Mouse (Mus musculus) T-helper 2 cell (primary cell): Measurements from ENCODE around the gene Slit3.

Experiments used
- in situ Hi-C: fragments of 300-600 bp; cut with MboI, MseI; formaldehyde crosslinking; loops from one replicate; pipeline ENCODE4 v1.15.1; 2025; ENCODE audit warnings: high pct_unique_total_duplicates

Gene Slit3

GRCm38 (mm10) chr11:35120894-35121610 lies at the start of gene Slit3:
Gene Slit3 (plus strand): TSS chr11:35121224.
- in situ Hi-C loops = loop anchor here (10.0 kb wide), 1 partner anchor 246 kb away; no protein-coding TSS in a partner anchor

DNA sequence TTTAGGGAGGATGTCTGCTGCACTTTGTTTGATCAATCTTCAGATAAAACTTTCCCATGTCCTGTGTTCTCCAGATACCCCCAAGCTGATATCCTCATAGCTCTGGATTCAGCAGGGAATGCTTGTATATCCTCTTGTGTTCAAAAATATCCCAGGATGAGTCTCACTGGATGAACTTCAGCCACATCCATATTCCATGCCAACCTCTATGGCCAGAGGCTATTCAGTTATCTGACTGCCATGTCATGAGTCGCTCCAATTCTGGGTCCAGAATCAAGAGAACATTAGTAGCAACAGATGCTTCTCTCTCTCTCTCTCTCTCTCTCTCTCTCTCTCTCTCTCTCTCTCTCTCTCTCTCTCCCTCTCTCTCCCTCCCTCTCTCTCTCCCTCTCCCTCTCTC lies 49.6 kb upstream of the Slit3 start:
- in situ Hi-C loops = no loop called here

GRCm38 (mm10) chr11:35075411-35075810 lies 45.6 kb upstream of the Slit3 start:
- in situ Hi-C loops = no loop called here

GRCm38 (mm10) chr11:35080451-35081125 lies 40.4 kb upstream of the Slit3 start:
- in situ Hi-C loops = no loop called here

- in situ Hi-C loops = no loop called here
These were observed 38.7 kb upstream of the Slit3 start for GRCm38 (mm10) chr11:35082297-35082696.

DNA sequence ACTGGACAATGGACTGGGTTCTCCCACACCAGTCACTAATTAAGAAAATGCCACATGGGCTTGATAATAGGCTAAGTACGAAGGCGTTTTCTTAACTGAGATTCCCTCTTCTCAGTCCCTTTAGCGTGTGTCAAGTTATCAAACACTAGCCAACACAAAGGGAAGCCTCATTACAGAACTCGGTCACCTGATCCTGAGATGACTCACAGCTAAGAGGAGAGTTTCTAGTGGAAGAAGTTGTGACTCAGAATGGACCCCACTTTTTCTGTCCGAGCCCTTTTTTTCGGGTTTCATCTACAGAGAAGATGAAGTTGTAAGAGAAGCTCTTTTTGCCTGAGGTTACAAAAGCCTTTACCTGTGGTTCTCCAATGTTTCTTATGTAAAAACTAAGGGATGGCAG lies 38.0 kb upstream of the Slit3 start:
- in situ Hi-C loops = no loop called here

DNA sequence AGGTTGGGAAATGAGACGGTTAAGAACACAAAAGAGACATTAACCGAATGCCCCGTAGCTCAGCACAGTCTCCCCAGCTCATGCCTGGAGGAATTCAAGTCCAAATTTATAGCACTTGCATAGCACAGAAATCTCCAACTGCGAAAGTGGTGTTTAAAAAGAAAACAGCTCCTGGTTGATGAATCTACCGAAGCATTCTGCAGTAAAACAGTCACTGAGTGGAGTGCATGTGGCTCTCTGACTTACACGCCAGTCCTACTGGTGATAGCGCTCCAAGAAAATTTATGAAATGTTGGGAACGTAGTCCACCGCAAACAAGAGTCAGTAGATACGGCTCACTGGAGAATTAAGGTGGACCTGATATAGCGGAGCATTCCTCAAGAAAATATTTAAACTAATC lies 35.7 kb upstream of the Slit3 start:
- in situ Hi-C loops = no loop called here

GRCm38 (mm10) chr11:35086029-35086428 lies 35.0 kb upstream of the Slit3 start:
- in situ Hi-C loops = no loop called here

DNA sequence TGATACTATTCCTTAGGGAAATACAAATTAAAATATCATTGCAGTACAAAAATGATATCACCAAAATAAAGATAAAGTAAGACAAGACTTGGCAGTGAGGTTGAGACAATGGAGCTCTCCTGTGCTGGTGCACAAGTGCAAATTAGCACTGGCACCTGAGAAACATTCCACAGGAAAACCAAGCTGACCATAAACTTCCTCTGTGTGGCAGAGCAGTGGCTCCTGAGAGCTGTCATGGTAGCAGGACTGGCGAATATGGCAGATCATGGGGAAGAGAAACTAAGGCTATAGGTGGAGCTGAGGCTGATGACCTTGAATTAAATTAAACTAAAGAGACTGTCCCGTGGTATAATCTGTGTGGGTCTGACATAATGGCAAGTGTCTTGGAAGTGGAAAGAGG lies 33.6 kb upstream of the Slit3 start:
- in situ Hi-C loops = no loop called here

DNA sequence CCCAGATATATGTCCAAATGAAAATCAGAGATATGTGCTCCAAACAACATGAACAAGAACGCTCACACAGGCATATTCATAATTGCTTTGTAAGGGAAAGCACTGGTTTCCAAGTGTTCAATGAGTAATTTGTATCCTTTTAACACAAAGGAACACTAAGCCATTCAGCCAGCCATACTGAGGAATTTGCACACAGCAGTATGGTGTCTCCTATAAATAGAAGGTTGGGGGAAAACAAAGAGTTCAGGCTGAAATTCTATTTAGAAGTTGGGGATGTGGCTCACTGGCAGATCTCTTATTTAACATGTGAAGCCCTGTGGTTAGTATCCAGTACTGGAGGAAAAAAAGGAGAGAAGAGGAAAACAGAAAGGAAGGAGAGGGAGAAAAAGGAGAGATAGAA lies 32.9 kb upstream of the Slit3 start:
- in situ Hi-C loops = no loop called here

DNA sequence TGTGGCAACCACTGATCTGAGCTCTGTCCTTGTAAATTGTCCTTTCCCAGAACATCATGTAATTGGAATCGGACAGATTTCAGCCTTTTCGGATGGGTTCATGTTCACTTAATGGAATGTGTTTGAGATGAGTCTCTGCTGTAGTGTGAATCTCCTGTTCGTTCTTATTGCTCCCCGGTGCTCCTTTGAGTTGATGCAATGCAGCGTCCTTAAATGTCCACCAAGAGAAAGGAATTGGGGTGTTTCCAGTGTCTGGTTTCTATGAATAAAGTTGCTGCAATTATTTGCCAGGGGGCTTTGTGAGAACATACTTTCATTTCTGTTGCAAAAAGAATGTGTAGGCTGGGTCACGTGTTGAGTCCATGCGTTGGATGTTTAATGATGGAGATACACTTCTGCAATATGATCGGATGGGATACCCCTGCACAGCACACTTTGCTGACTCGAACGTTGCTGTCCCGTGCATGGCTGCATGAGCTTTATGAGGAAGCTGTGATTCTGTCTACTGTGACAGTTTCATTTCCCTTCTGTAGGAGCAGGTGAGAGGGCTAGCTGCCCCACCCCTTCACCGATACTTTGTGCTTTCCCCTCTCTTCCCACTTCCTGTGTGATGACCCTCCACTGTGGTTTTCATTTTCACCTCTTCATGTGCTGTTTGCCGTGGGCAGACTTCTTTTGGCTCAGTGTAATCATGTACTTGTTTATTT lies 30.2 kb upstream of the Slit3 start:
- in situ Hi-C loops = no loop called here

DNA sequence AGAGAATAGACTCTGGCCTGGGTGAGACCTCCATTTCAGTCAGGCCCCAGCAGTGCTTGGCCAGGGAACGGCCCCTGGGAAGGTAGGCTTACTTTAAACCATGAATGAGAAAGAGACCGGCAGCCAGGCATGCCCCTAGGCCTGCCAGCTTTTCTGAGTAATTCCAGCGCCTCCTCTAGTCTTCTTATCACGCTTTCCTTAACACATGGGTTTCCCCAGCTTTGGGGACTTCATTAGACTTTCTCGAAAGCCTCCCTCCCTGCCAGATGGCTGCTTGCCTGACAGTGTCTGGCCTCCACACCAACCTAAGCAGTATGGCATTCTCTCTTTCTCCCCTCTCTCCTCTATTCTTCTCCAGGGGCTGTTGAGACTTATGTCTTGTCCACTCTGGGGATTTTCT lies 24.5 kb upstream of the Slit3 start:
- in situ Hi-C loops = no loop called here

GRCm38 (mm10) chr11:35109781-35110180 lies 11.2 kb upstream of the Slit3 start:
- in situ Hi-C loops = no loop called here

GRCm38 (mm10) chr11:35110784-35111183 lies 10.2 kb upstream of the Slit3 start:
- in situ Hi-C loops = no loop called here

DNA sequence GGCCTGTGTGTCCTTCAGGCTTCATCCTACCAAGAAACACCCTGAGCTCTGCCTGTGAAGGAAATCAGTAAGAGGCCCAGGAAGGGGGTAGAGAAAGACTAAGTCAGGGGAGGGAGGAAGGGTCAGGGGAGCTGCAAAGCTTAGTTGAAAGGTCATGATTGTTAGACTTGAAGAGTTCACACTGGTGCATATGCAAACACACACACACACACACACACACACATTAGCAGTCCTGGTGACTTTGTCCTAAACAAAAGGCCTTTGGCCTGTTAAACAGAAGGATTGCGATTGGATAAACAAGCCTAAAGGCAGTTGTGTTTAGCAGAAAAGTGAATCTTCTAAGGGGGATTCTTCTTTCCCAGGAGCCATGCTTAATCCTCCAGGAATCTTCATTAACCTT lies 7.7 kb upstream of the Slit3 start:
- in situ Hi-C loops = no loop called here

DNA sequence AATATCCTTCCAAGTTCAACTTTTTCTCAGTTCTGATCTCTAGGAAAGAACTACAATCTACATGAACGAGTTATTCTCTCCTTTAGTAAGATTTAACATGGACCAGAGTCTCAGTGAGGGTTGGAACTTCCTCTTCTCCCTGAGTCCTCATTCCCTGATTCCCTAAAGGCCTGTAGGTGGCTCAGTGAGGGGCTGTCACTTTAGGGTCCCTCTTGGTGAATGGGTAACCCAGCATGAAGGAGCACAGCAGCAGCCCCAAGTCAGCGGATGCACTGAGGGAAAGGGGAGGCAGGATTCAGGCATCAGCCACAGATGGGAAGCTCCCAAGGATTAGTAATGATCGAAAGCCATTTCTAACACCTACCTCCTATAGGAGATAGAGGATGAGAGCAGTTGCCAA lies 4.6 kb upstream of the Slit3 start:
- in situ Hi-C loops = no loop called here

DNA sequence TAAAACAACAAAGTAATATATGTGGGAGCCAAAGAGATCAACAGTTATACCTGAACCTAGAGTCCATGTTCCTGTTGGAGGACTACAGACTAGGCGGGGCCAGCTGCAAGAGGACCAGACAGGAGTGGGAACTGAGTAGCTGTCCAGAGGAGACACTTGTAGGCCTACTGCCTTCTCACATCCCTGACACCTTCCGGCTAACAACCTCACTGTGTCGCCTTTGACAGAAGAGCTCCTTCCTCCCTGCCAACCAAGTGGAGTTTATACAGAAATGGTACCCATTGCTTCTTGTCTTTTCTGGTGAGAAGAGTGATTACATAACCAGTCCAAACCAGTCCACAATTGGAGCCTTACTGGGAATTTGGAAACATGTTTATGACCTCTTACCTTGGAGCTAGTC lies 3.2 kb upstream of the Slit3 start:
- in situ Hi-C loops = no loop called here

DNA sequence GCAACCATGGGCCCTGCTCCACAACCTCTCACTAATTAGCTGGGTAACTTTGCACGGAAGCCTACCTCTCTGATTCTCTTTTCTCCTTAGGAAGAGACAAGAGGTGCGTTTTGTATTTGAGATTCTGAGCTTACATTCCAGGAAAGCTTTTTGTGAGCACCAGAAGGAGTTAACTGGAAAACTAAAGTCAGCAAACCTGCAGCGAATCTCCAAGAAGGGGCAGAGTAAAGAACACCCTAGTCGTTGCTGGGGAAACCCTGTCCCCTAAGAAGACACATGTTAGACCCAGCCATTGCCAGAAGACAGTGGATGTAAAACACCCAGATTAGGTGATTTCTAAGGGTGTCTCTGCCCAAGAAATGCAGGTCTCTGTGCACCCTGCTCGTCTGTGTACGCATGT lies 2.3 kb upstream of the Slit3 start:
- in situ Hi-C loops = no loop called here

- in situ Hi-C loops = no loop called here
These were observed 1.7 kb upstream of the Slit3 start for GRCm38 (mm10) chr11:35119360-35119759.

DNA sequence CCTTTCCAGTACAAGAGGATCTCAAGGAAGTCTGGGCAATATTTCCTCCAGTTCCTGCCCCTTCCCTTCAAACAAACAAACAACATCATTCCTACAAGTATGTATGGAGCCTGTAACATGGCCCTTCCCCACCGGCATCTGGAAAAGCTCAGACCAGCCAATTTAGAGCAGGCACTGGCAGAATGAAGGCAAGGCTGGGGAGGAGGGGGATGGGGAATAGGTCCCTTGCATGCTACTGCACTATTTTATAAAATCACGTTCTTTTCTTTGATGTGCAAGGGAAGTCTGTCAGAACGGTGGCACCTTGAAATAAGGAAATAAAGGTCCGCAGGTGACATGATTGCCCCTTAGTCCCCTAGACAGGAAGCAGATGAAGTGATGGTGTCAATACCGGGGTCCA lies 948 bp upstream of the Slit3 start:
- in situ Hi-C loops = loop anchor here (10.0 kb wide), 1 partner anchor 245 kb away; no protein-coding TSS in a partner anchor

DNA sequence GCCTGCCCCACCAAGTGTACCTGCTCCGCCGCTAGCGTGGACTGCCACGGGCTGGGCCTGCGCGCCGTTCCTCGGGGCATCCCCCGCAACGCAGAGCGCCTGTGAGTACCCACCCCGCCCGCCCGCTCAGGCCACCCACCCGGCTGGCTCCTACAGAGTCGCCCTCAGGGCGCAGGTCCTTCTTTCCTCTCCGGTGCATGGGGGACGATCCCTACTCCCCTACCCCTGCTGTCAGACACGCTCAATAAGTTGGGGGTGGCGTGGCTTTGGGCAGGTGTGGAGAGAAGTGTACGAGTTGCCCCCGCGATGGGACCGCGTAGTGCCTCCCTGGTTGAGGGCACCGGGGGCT lies 561 bp downstream of the Slit3 start:
- in situ Hi-C loops = loop anchor here (10.0 kb wide), 1 partner anchor 247 kb away; no protein-coding TSS in a partner anchor

DNA sequence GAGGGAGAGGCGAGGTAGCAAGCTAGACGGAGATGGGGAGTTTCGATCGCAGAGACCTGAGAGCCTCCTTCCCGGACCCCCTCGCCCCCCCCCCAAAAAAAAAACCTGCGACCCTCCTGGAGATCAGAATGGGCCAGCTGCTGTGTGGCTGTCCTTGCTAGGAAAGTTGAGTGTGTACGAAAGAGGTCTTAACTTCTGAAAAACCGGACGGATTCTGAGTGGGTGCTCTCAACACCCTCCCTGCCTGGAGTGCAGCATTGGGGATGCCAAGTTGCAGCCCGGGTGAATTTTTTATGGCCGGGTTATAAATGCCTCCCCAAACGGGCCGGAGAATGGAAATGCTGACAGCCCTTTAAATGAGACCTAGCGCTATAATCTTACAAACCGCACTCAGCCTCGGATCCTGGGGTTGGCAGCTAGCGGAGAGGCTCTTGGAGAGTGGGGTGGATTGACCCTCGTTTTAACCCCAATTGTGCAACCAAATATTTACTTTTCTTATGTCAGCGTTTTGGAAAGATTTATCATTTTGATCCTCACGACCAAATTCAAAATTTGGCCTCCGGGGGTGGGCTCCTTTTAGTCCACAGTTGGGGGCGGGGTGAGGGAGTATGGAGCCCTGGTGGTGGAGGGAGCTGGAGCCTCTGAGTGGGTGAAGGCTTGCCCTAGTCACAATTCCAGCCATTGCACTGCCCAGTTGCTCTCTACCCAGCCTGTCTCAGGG lies 1.2 kb downstream of the Slit3 start:
- in situ Hi-C loops = loop anchor here (10.0 kb wide), 1 partner anchor 247 kb away; no protein-coding TSS in a partner anchor
